Comparison of ENCODE assay signal across 9 mouse cellular contexts in the genomic region with DNA sequence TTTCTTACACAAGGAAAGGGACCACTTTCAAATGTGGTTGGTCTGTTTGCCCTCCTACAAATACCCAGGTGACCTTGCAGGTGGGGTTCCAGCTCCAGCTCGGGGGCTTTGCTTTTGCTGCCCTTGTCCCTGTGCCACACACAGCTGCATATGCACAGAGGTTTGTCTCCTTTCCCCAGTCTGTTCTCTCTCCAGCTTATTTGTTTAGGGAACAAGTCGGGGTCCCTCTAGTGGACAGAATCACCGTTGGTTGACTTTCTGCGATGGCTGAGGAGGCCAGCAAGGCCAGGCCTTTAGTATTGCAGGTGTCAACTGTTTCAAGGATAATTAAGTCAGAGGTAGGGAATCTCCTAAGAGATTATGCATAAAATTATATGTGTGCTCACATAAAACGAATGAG. TPM values are rescaled to one million over a fixed set of nuclear protein-coding genes. Genes with fewer than 3 reads are reported as not detected.
DNase-seq lines count a peak whose midpoint lies in the region; ATAC-seq and TF ChIP-seq lines count a peak whose summit lies in the region.
"Had no signal": no experiment of that assay in that cellular context is flagged by ENCODE, and none has a peak within 500 bp of the region (broad histone marks: within the 10 kb centered on the region; RNA-seq: fewer than 3 reads in every experiment).

No protein-coding gene starts in this region.

- TF ChIP-seq CTCF in embryonic fibroblast, embryonic 13.5 days (IDR thresholded peaks at IDR 0.05; ENCODE audit: borderline replicate concordance, insufficient read depth, low read length): peak; percentile 13; the same call in 1 of the 2 replicates
- TF ChIP-seq CTCF in olfactory bulb, adult 2 months (IDR thresholded peaks at IDR 0.05; ENCODE audit: insufficient read depth, low read depth, low read length): peak; percentile 33; the same call in 1 of the 2 replicates

- no peak overlapping the region for H3K4me3 ChIP-seq in embryonic fibroblast, embryonic 13.5 days (ENCODE audit: insufficient read depth, low read length)
- H3K4me3 ChIP-seq in limb, embryonic 14.5 days (replicated peaks; ENCODE audit: low read length): no peak overlapping the region
- no peak overlapping the region for H3K4me3 ChIP-seq in olfactory bulb, adult 2 months (ENCODE audit: insufficient read depth, low read depth, low read length)
- H3K4me3 ChIP-seq: liver, embryonic 15.5 days had no signal

- 10% methylated on average over 5 of the region's 5 CpGs for WGBS in limb, embryonic 14.5 days
- WGBS in olfactory bulb, adult 2 months: 12% methylated on average over 5 of the region's 5 CpGs

- H3K9ac ChIP-seq in limb, embryonic 14.5 days (ENCODE audit: low read depth, low read length, severe bottlenecking): no peak overlapping the region
- H3K9ac ChIP-seq: liver, embryonic 15.5 days had no signal

- peak; percentile 19 for DNase-seq in spleen, adult 12 weeks (ENCODE audit: low spot score)
- DNase-seq in spleen, postnatal 14 days (ENCODE audit: low spot score in 2 of 2): no peak
- DNase-seq in brain, adult 2 months (ENCODE audit: low read depth, low spot score): peak; percentile 94
- peak; percentile 77 for DNase-seq in induced T-regulatory cell, adult 2 months (ENCODE audit: low read depth)
- peak; percentile 59 for DNase-seq in limb, embryonic 14.5 days (ENCODE audit: low spot score)
- peak; percentile 59 to 62 for DNase-seq in thymus, postnatal 36 days

- H3K9me3 ChIP-seq in limb, embryonic 14.5 days (ENCODE audit: control insufficient read depth, low read length): no peaks in the 10 kb centered on the region
- H3K9me3 ChIP-seq: liver, embryonic 15.5 days had no signal

- peaks cover 10% of the 10 kb centered on the region for H3K36me3 ChIP-seq in limb, embryonic 14.5 days (ENCODE audit: control insufficient read depth, insufficient read depth, low read length)

- H3K4me2 ChIP-seq in limb, embryonic 14.5 days (replicated peaks; ENCODE audit: low read depth, low read length, severe bottlenecking): no peak overlapping the region
- H3K4me2 ChIP-seq: liver, embryonic 15.5 days had no signal

- H3K4me1 ChIP-seq in embryonic fibroblast, embryonic 13.5 days (ENCODE audit: control insufficient read depth, insufficient read depth, low read length): no peaks in the 10 kb centered on the region
- H3K4me1 ChIP-seq in limb, embryonic 14.5 days (ENCODE audit: control insufficient read depth, insufficient read depth, low read length): peaks cover 5% of the 10 kb centered on the region; the same call in 1 of the 2 replicates
- no peaks in the 10 kb centered on the region for H3K4me1 ChIP-seq in olfactory bulb, adult 2 months (ENCODE audit: control insufficient read depth, insufficient read depth, low read length)
- H3K4me1 ChIP-seq: liver, embryonic 15.5 days had no signal

- no peak for TF ChIP-seq POLR2A in embryonic fibroblast, embryonic 13.5 days (IDR thresholded peaks at IDR 0.05; ENCODE audit: low read depth, low read length)
- no peak for TF ChIP-seq POLR2A in limb, embryonic 14.5 days (IDR thresholded peaks at IDR 0.05; ENCODE audit: borderline replicate concordance, extremely low read depth, insufficient read depth, insufficient read length)
- TF ChIP-seq POLR2A in olfactory bulb, adult 2 months (IDR thresholded peaks at IDR 0.05; ENCODE audit: insufficient read depth, low read depth, low read length): no peak

- no peak for ATAC-seq in limb, embryonic 14.5 days (ENCODE audit: low FRiP score, low read depth)

- no peak overlapping the region for H3K27ac ChIP-seq in embryonic fibroblast, embryonic 13.5 days (ENCODE audit: insufficient read depth, low read length)
- no peak overlapping the region for H3K27ac ChIP-seq in limb, embryonic 14.5 days (replicated peaks; ENCODE audit: low read depth, low read length)
- no peak overlapping the region for H3K27ac ChIP-seq in olfactory bulb, adult 2 months (ENCODE audit: insufficient read depth, low read depth, low read length)
- H3K27ac ChIP-seq: liver, embryonic 15.5 days had no signal

- no peaks in the 10 kb centered on the region for H3K27me3 ChIP-seq in limb, embryonic 14.5 days (ENCODE audit: control insufficient read depth, insufficient read depth, low read length)
- H3K27me3 ChIP-seq: liver, embryonic 15.5 days had no signal

RNA-seq across cellular contexts. Expression of a gene that starts 56.5 kb away (rescaled TPM):
- polyA plus RNA-seq in embryonic fibroblast, embryonic 13.5 days (2011; ENCODE audit: insufficient read length, low read depth, missing spikeins): 10.5 and 10.9 TPM in 2 replicates
- polyA plus RNA-seq in limb, embryonic 14.5 days (2012; rRNA removed): 22.2 and 23.3 TPM in 2 replicates
- 22.2 and 24.9 TPM in 2 replicates for polyA plus RNA-seq in limb, embryonic 14.5 days (2014; fragmentation: Nextera tagmentation; extraction: Ambion mirVana)
- polyA plus RNA-seq in olfactory bulb, adult 2 months (2012; ENCODE audit: insufficient read depth, insufficient read length, low replicate concordance, missing spikeins): not detected in 2 replicates

Comparison
In these comparisons a context has a peak if more than half of its experiments do, and no peak if none do; other contexts are left out.
1. DNase-seq: peak in spleen, adult 12 weeks (single experiment), brain, adult 2 months (single experiment), induced T-regulatory cell, adult 2 months (single experiment), limb, embryonic 14.5 days (single experiment) and thymus, postnatal 36 days (2 of 2); none in spleen, postnatal 14 days (0 of 2).